Mouse (Mus musculus): Measurements from ENCODE around the gene Gm28043.
"Not testable (repeated sequence)": the region's sequence is repeated elsewhere in the genome, so short reads cannot be mapped to it uniquely, and the experiment has no call there.

Gene Gm28043

GRCm38 (mm10) chr17:29711076-29711744 is 96.5 kb downstream of the Gm28043 start:
- in situ Hi-C loops (cut with MboI, MseI) = no loop called here

DNA sequence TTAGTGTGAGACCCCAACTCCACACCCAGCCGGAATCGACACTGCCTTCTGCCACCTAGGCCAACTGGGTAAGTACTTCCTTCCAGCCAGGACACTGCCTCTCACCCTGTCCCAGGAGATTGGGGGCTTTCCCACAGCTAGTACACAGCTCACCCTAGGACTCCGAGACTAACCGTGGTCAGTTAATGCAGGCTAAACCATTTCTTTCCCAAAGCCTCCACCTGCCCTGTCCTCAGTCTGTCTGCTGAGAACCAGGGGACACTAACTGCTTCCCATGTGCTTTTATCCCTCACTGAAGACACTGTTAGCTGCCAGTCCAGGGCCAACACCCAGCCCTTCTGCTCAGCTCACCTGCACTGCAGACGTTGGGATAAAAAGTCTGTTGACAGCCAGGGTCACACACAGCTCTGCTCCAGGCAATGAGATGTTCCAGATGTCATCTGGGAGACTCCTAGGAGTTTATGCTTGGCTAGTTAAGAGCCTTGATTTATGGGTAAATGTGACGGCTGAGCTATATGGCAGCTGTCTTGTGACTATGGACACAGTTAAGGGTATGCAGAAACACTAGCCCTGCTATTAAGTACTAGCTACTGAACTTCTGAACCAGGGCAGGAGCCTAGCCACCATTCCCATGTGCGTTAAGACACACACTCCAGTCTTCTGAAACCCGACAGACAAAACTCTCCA is 97.2 kb downstream of the Gm28043 start:
- in situ Hi-C loops (cut with MboI, MseI) = no loop called here

GRCm38 (mm10) chr17:29712565-29712964 is 97.9 kb downstream of the Gm28043 start:
- in situ Hi-C loops (cut with MboI, MseI) = no loop called here

DNA sequence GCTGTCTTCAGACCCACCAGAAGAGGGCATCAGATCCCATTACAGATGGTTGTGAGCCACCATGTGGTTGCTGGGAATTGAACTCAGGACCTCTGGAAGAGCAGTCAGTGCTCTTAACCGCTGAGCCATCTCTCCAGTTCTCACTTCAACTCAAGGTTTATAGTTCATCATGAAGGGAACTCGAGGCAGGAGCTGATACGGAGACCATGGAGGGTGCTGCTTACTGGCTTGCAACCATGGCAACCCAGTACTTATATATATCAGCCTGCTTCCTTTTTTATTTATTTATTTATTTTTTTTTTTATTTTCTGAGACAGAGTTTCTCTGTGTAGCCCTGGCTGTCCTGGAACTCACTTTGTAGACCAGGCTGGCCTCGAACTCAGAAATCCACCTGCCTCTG is 99.1 kb downstream of the Gm28043 start:
- in situ Hi-C loops (cut with MboI, MseI) = not testable (repeated sequence)

GRCm38 (mm10) chr17:29716732-29717445 is 102.2 kb downstream of the Gm28043 start, which contains the start of gene Ccdc167:
TSS of gene Ccdc167 (minus strand) at chr17:29717044.
- in situ Hi-C loops (cut with MboI, MseI) = no loop called here

- in situ Hi-C loops (cut with MboI, MseI) = no loop called here
Measured at GRCm38 (mm10) chr17:29718660-29719059, 104.0 kb downstream of the Gm28043 start.

GRCm38 (mm10) chr17:29719628-29720575 is 105.2 kb downstream of the Gm28043 start:
- in situ Hi-C loops (cut with MboI, MseI) = no loop called here

- in situ Hi-C loops (cut with MboI, MseI) = no loop called here
Measured at GRCm38 (mm10) chr17:29720755-29721365, 106.2 kb downstream of the Gm28043 start.

DNA sequence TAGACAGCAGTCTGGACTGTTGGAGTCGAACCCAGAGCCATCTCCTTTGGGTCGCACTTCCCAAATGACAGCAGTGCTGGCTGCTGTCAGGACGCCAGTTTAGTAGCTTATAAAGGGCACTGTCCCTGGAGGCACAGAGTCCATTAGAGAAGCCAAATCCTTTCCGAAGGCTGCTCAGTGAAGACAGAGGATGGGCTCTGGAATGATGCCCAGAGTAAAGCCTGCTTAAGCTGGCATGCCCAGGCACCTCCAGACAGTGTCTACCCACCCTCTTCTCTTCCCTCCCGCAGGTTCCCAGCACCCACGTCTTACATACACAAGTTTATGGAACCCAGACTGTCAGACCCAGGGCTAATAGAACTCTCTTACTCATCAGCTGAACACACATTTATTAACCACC is 109.9 kb downstream of the Gm28043 start:
- in situ Hi-C loops (cut with MboI, MseI) = no loop called here

DNA sequence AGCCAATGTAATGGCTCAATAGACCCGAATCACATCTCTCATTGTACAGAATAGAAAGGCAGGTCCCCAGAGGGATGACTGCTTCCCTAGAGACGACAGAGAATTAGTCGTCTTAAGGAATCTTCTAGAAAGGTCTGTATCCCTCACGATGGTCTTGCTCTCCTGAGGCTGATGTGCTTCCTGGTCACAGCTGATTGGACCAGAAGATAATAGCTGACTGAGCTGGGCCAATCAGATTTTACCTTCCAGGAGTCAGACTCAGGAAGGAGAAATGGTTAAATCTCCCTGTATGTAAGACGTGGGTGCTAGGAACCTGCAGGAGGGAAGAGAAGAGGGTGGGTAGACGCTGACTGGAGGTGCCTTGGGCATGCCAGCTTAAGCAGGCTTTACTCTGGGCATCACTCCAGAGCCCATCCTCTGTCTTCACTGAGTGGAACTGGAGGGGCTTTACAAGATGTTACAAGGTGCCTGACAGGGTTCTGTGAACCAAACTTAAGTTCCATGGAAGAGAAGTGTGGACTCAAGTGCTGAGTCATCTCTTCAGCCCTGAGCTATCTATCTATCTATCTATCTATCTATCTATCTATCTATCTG is 110.4 kb downstream of the Gm28043 start:
- in situ Hi-C loops (cut with MboI, MseI) = no loop called here

DNA sequence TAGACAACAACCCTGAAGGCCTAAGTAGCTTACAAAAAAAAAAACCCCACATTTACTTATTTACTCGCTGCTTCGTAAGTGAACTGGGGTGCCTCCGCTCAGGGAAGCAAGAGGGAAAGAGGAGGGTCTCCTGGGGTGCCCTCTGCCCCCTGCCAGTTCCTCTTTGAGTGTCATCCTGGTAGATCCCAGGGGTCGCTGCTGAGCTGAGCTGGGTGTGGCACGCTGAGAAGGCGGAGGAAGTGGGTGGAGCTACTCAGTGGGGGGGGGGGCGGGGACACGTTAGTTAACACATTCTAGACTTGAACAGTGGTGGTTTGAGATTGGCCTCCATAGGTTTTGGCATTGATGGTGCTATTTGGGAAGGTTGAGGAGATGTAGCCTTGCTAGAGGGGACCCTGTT is 113.4 kb downstream of the Gm28043 start:
- in situ Hi-C loops (cut with MboI, MseI) = no loop called here

DNA sequence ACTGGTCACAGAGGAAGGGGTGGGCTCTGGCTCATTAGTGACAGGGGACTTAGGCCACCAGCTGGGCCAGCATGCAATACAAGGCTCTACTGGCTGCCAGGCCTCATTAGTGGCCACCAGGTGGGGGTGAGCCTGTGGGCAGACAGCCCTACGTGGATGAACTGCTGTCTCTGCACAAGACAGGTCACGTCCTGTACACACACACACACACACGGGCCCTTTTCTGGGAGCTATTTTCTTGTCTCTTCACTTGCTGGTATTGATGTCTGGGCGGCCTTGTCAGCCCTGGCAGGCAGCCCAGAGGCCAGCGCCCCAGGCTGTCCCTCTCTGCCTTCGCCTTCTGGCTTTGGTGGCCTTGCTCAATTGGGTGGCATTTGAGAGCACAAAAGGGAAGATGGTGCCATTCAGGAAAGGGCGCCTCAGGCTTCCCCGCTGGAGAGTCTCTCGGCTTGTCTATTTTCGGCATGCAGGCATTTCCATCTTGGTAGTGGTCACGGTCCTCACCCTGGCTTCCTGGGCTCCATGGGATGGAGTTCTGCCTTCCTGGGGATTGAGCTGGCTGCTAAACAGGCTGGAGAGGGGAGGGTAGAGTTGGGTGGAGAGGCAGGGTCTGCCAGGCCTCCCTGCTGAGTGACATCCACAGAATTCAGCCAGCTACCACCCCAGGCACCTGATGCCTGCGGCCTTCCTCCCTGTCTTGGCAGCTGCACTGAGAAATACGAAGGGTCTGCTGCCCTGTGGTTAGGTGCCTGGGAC is 116.0 kb downstream of the Gm28043 start:
- in situ Hi-C loops (cut with MboI, MseI) = no loop called here

- in situ Hi-C loops (cut with MboI, MseI) = no loop called here
Measured at GRCm38 (mm10) chr17:29731266-29731952, 116.7 kb downstream of the Gm28043 start.

DNA sequence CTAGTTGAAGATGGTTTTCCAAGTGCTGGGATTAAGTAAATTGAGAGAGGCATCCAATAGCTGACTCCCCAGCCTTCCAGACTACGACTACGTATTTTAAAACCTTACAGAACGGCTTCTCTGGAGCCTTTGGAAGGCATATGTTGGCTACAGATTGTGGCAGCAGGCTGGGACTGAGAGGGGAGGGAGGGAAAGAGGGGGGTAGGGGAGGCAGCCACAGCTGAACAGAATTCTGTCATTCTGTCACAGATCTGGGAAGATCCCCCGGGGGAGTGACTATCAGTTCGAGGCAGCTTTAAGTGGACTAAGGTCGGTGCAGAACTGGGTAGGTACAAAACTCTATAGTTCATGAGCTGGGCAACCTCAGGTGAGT is 117.3 kb downstream of the Gm28043 start:
- in situ Hi-C loops (cut with MboI, MseI) = no loop called here

- in situ Hi-C loops (cut with MboI, MseI) = no loop called here
Measured at GRCm38 (mm10) chr17:29732522-29732921, 117.8 kb downstream of the Gm28043 start.

- in situ Hi-C loops (cut with MboI, MseI) = no loop called here
Measured at GRCm38 (mm10) chr17:29736448-29737014, 121.9 kb downstream of the Gm28043 start.

DNA sequence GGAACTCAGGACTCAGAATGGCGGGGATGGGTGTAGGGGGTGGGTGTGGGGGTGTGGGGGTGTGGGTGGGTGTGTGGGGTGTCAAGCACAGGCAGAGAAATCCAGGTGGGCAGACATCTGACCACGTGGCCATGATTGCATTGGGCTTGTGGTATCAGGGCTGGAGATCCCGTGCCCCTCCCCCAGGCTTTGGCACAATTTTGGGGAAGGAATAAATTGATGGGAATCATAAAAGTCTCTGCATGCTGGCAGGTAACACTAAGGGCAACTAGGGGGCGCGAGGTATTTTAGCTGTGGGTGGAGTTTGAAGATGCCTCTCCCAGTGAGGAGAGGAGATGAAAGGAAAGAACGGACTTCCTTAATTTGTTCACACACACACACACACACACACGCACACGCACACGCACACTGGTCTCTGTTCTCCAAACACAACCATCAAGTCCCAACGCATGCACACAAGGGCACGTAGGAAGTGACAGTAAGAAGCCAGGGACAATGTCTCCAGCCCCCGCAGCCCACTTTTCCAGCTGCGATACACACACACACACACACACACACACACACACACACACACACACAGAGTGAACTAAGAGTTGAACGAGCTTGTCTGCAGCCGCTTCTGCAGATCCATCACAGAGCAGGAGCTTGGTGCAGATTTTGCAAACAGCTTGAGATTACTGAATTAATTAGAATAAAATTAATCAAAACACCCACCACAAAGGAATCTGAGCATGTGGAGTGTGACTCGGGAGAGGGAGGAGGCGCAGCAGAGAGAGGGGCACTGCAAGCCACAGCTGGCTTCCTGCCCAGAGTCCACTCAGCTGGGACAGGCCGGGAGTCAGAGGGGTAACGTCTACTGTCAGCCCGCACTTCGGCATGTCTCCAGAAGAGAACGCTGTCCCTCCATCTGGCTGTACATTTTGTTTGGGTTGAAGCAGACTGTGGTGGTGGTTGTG is 123.5 kb downstream of the Gm28043 start:
- in situ Hi-C loops (cut with MboI, MseI) = no loop called here

GRCm38 (mm10) chr17:29747466-29747865 is 132.8 kb downstream of the Gm28043 start:
- in situ Hi-C loops (cut with MboI, MseI) = no loop called here
